Mouse (Mus musculus): ENCODE measurements at regions not wholly inside any gene's neighbourhood (a gene's known extent, or its start where the extent isn't known, plus 50 kb on each side); places are given as distances from the start of the nearest gene placed in this dataset.
A peak's percentile ranks its signal among the peaks of the same experiment; 100 is the strongest.

GRCm38 (mm10) chr2:79146563-79146962 lies 108.7 kb upstream of the Itga4 start:
- Histone ChIP-seq H3K79me2 (ENCODE audit: control insufficient read depth, insufficient read depth, low read length, poor library complexity) (no peaks in the 10 kb centered on the region), H3K4me1 (ENCODE audit: control insufficient read depth in 1 of 2, insufficient read depth in 2 of 2, low read length in 2 of 2) (peaks cover 0 to 6% of the 10 kb centered on the region in 2 experiments; a peak in 1 of 4 replicates), H3K4me3 (ENCODE audit: control insufficient read depth in 1 of 2, insufficient read depth in 1 of 2, low read depth in 2 of 2, low read length in 2 of 2) (no peak overlapping the region), H3K9me3 (replicated peaks; ENCODE audit: insufficient read depth, low read length) (no peaks in the 10 kb centered on the region), H3K27me3 (ENCODE audit: control insufficient read depth in 1 of 2, insufficient read depth in 2 of 2, low read length in 2 of 2) (no peaks in the 10 kb centered on the region), H3K9ac (ENCODE audit: control insufficient read depth, low read depth, low read length, poor library complexity, severe bottlenecking) (no peak overlapping the region), H3K27ac (ENCODE audit: control insufficient read depth, low read depth, low read length) (no peak overlapping the region), H3K36me3 (ENCODE audit: control insufficient read depth in 1 of 2, insufficient read depth in 2 of 2, low read length in 2 of 2) (peaks cover 0 to 3% of the 10 kb centered on the region in 2 experiments; a peak in 1 of 4 replicates)
- TF ChIP-seq NRF1 (IDR thresholded peaks at IDR 0.05; ENCODE audit: insufficient read depth, low read depth, low read length, poor library complexity, severe bottlenecking) (no peak), EP300 (IDR thresholded peaks at IDR 0.05; ENCODE audit: low read depth in 1 of 2, low read length in 2 of 2) (no peak), BHLHE40 (IDR thresholded peaks at IDR 0.05; ENCODE audit: borderline replicate concordance, low read depth, low read length) (no peak), MAFK (IDR thresholded peaks at IDR 0.05; ENCODE audit: borderline replicate concordance, low read depth, low read length) (no peak), ETS1 (IDR thresholded peaks at IDR 0.05; ENCODE audit: low read depth, low read length) (no peak), HCFC1 (IDR thresholded peaks at IDR 0.05; ENCODE audit: low read depth, low read length) (no peak)
- DNase-seq (ENCODE audit: low read depth, low spot score): no peak

GRCm38 (mm10) chr2:79149012-79149698 lies 106.1 kb upstream of the Itga4 start:
- DNase-seq (ENCODE audit: low read depth, low spot score): peak; percentile 53
- H3K4me3 ChIP-seq (ENCODE audit: control insufficient read depth in 1 of 2, insufficient read depth in 1 of 2, low read depth in 2 of 2, low read length in 2 of 2): no peak overlapping the region
- H3K27ac ChIP-seq (ENCODE audit: control insufficient read depth, low read depth, low read length): no peak overlapping the region; the same call in 1 of the 2 replicates
- TF ChIP-seq HCFC1 (IDR thresholded peaks at IDR 0.05; ENCODE audit: low read depth, low read length): no peak
- no peak for TF ChIP-seq TBP (IDR thresholded peaks at IDR 0.05; ENCODE audit: low read depth, low read length)
- TF ChIP-seq ETS1 (IDR thresholded peaks at IDR 0.05; ENCODE audit: low read depth, low read length): peak; percentile 55; the same call in 1 of the 2 replicates
- peak; percentile 53; the same call in 1 of the 2 replicates for TF ChIP-seq ELF1 (IDR thresholded peaks at IDR 0.05; ENCODE audit: low read depth, low read length)
- TF ChIP-seq BHLHE40 (IDR thresholded peaks at IDR 0.05; ENCODE audit: borderline replicate concordance, low read depth, low read length): no peak
- TF ChIP-seq UBTF (IDR thresholded peaks at IDR 0.05; ENCODE audit: borderline replicate concordance, insufficient read depth, low read depth, low read length): no peak
- no peak for TF ChIP-seq KAT2A (conservative IDR thresholded peaks at IDR 0.05; ENCODE audit: low read depth, low read length)
- TF ChIP-seq POLR2AphosphoS5 (IDR thresholded peaks at IDR 0.05; ENCODE audit: borderline replicate concordance, low read depth, low read length): no peak
- TF ChIP-seq ZC3H11A (IDR thresholded peaks at IDR 0.05; ENCODE audit: low read depth, low read length): no peak
- no peak overlapping the region for H3K9ac ChIP-seq (ENCODE audit: control insufficient read depth, low read depth, low read length, poor library complexity, severe bottlenecking)
- no peaks in the 10 kb centered on the region for H3K27me3 ChIP-seq (ENCODE audit: control insufficient read depth in 1 of 2, insufficient read depth in 2 of 2, low read length in 2 of 2)
- no peaks in the 10 kb centered on the region for H3K79me2 ChIP-seq (ENCODE audit: control insufficient read depth, insufficient read depth, low read length, poor library complexity)
- no peaks in the 10 kb centered on the region for H3K9me3 ChIP-seq (replicated peaks; ENCODE audit: insufficient read depth, low read length)
- H3K36me3 ChIP-seq (ENCODE audit: control insufficient read depth in 1 of 2, insufficient read depth in 2 of 2, low read length in 2 of 2): peaks cover 0 to 5% of the 10 kb centered on the region in 2 experiments; a peak in 1 of 4 replicates
- H3K4me1 ChIP-seq (ENCODE audit: control insufficient read depth in 1 of 2, insufficient read depth in 2 of 2, low read length in 2 of 2): peaks cover 0 to 6% of the 10 kb centered on the region in 2 experiments; a peak in 2 of 4 replicates

Data from MEL (cell line).